Mouse (Mus musculus): Measurements from ENCODE around the gene Rcn1.
A peak's percentile ranks its signal among the peaks of the same experiment; 100 is the strongest.

Rcn1 gene

GRCm38 (mm10) chr2:105399085-105399891 lies at the start of gene Rcn1:
Rcn1 (minus strand) TSS chr2:105399319.
- peak; percentile 31 to 68 for DNase-seq (ENCODE audit: low spot score in 2 of 2)

- peak in 1 of 2 experiments; percentile 41 for DNase-seq (ENCODE audit: low spot score in 2 of 2)
These were observed 45.0 kb upstream of the Rcn1 start for GRCm38 (mm10) chr2:105444072-105444471.

GRCm38 (mm10) chr2:105439022-105439421 lies 39.9 kb upstream of the Rcn1 start:
- DNase-seq (ENCODE audit: low spot score in 2 of 2), result no peak

GRCm38 (mm10) chr2:105438525-105438924 lies 39.4 kb upstream of the Rcn1 start:
- no peak for DNase-seq (ENCODE audit: low spot score in 2 of 2)

GRCm38 (mm10) chr2:105432927-105433326 lies 33.8 kb upstream of the Rcn1 start:
- DNase-seq (ENCODE audit: low spot score in 2 of 2), result no peak

GRCm38 (mm10) chr2:105430373-105430772 lies 31.3 kb upstream of the Rcn1 start:
- DNase-seq (ENCODE audit: low spot score in 2 of 2), result no peak

- no peak for DNase-seq (ENCODE audit: low spot score in 2 of 2)
These were observed 30.8 kb upstream of the Rcn1 start for GRCm38 (mm10) chr2:105429899-105430298.

- DNase-seq (ENCODE audit: low spot score in 2 of 2), result no peak
These were observed 29.3 kb upstream of the Rcn1 start for GRCm38 (mm10) chr2:105428467-105428866.

GRCm38 (mm10) chr2:105428029-105428428 lies 28.9 kb upstream of the Rcn1 start:
- DNase-seq (ENCODE audit: low spot score in 2 of 2), result peak; percentile 29 to 74

- DNase-seq (ENCODE audit: low spot score in 2 of 2), result no peak
These were observed 28.3 kb upstream of the Rcn1 start for GRCm38 (mm10) chr2:105427447-105427846.

GRCm38 (mm10) chr2:105418629-105419227 lies 19.6 kb upstream of the Rcn1 start:
- no peak for DNase-seq (ENCODE audit: low spot score in 2 of 2)

- no peak for DNase-seq (ENCODE audit: low spot score in 2 of 2)
These were observed 18.5 kb upstream of the Rcn1 start for GRCm38 (mm10) chr2:105417663-105418062.

- no peak for DNase-seq (ENCODE audit: low spot score in 2 of 2)
These were observed 17.7 kb upstream of the Rcn1 start for GRCm38 (mm10) chr2:105416660-105417348.

GRCm38 (mm10) chr2:105416046-105416659 lies 17.0 kb upstream of the Rcn1 start:
- no peak for DNase-seq (ENCODE audit: low spot score in 2 of 2)

- no peak for DNase-seq (ENCODE audit: low spot score in 2 of 2)
These were observed 15.2 kb upstream of the Rcn1 start for GRCm38 (mm10) chr2:105414309-105414708.

- no peak for DNase-seq (ENCODE audit: low spot score in 2 of 2)
These were observed 10.1 kb upstream of the Rcn1 start for GRCm38 (mm10) chr2:105409253-105409652.

GRCm38 (mm10) chr2:105408511-105408910 lies 9.4 kb upstream of the Rcn1 start:
- DNase-seq (ENCODE audit: low spot score in 2 of 2), result no peak

- DNase-seq (ENCODE audit: low spot score in 2 of 2), result no peak
These were observed 3.1 kb upstream of the Rcn1 start for GRCm38 (mm10) chr2:105402180-105402579.

- no peak for DNase-seq (ENCODE audit: low spot score in 2 of 2)
These were observed 1.4 kb upstream of the Rcn1 start for GRCm38 (mm10) chr2:105400558-105400957.

GRCm38 (mm10) chr2:105398636-105399084 lies 459 bp downstream of the Rcn1 start:
- DNase-seq (ENCODE audit: low spot score in 2 of 2), result peak in 1 of 2 experiments; percentile 55

GRCm38 (mm10) chr2:105397446-105398211 lies 1.5 kb downstream of the Rcn1 start:
- no peak for DNase-seq (ENCODE audit: low spot score in 2 of 2)
